Mouse (Mus musculus) frontal cortex, adult 2 months (tissue): ENCODE results near the gene Setd6. TPM values are rescaled to one million over a fixed set of nuclear protein-coding genes. Genes with fewer than 3 reads are reported as not detected.

Experiments
- DNase-seq, 2 experiments: peaks; one replicate each; pipeline ENCODE4 v3.0.0; 2022; ENCODE audit warnings: low spot score in 1 of 2; ENCODE audit errors: extremely low spot score in 1 of 2
- polyA plus RNA-seq: library from polyadenylated mRNA; depleted of rRNA; stranded (reverse); fragments of >200 nt; gene quantifications from 2 replicates; pipeline ENCODE4 v1.2.3, GENCODE M21; 2012; rRNA removed

Setd6 gene
- polyA plus RNA-seq, 1 experiment, result 35.3 TPM

GRCm38 (mm10) chr8:95704538-95704937 is 11.1 kb upstream of the Setd6 start:
- no peak for DNase-seq

- DNase-seq, result no peak
Measured at GRCm38 (mm10) chr8:95709579-95709978, 6.1 kb upstream of the Setd6 start.

GRCm38 (mm10) chr8:95711029-95711428 is 4.7 kb upstream of the Setd6 start:
- DNase-seq, result no peak

- no peak for DNase-seq
Measured at GRCm38 (mm10) chr8:95712395-95712794, 3.3 kb upstream of the Setd6 start.

- peak in 1 of 2 experiments; percentile 86 for DNase-seq
Measured at GRCm38 (mm10) chr8:95713100-95714010, 2.3 kb upstream of the Setd6 start.

- DNase-seq, result no peak
Measured at GRCm38 (mm10) chr8:95714367-95714766, 1.3 kb upstream of the Setd6 start.

GRCm38 (mm10) chr8:95714837-95715413 is 756 bp upstream of the Setd6 start:
- DNase-seq, result no peak

- DNase-seq, result no peak
Measured at GRCm38 (mm10) chr8:95716546-95717335, 1.1 kb downstream of the Setd6 start.

- DNase-seq, result no peak
Measured at GRCm38 (mm10) chr8:95727625-95728024, 11.9 kb downstream of the Setd6 start.

- DNase-seq, result peak in 1 of 2 experiments; percentile 68
Measured at GRCm38 (mm10) chr8:95738596-95738995, 22.9 kb downstream of the Setd6 start.

GRCm38 (mm10) chr8:95741732-95742131 is 26.1 kb downstream of the Setd6 start:
- DNase-seq, result no peak

- no peak for DNase-seq
Measured at GRCm38 (mm10) chr8:95748028-95748427, 32.3 kb downstream of the Setd6 start.

GRCm38 (mm10) chr8:95751924-95752323 is 36.2 kb downstream of the Setd6 start:
- no peak for DNase-seq

- DNase-seq, result no peak
Measured at GRCm38 (mm10) chr8:95760323-95760722, 44.6 kb downstream of the Setd6 start.

GRCm38 (mm10) chr8:95764133-95764532 is 48.5 kb downstream of the Setd6 start:
- DNase-seq, result no peak

Other genes starting within 250 kb of the Setd6 start
- 45.8 and 48.5 TPM in 2 replicates for gene Csnk2a2, start 225.8 kb upstream of the Setd6 start, polyA plus RNA-seq
- gene Ccdc113, start 181.8 kb upstream of the Setd6 start, polyA plus RNA-seq, result 2.0 and 2.2 TPM in 2 replicates
- 0.10 and 0.15 TPM in 2 replicates for gene Prss54, start 139.5 kb upstream of the Setd6 start, polyA plus RNA-seq
- gene Gins3, start 82.4 kb upstream of the Setd6 start, polyA plus RNA-seq, result 2.6 and 2.7 TPM in 2 replicates
- gene Ndrg4, start 38.9 kb upstream of the Setd6 start, polyA plus RNA-seq, result 2,429 and 2,489 TPM in 2 replicates
- 62.9 and 64.7 TPM in 2 replicates for gene Cnot1, start 91.6 kb downstream of the Setd6 start, polyA plus RNA-seq
- 75.9 and 88.6 TPM in 2 replicates for gene Sap18b, start 109.5 kb downstream of the Setd6 start, polyA plus RNA-seq
- gene Slc38a7, start 137.7 kb downstream of the Setd6 start, polyA plus RNA-seq, result 27.6 and 28.9 TPM in 2 replicates
- gene Got2, start 172.7 kb downstream of the Setd6 start, polyA plus RNA-seq, result 202 and 213 TPM in 2 replicates